Mouse (Mus musculus) brain, embryonic 14.5 days (tissue): ENCODE results near the gene Ppm1n.
A peak's percentile ranks its signal among the peaks of the same experiment; 100 is the strongest.

ENCODE experiments used
- CTCF ChIP-seq: fragments of 200-500 bp; IDR thresholded peaks from 2 replicates; pipeline ENCODE4 v1.5.1; 2012; ENCODE audit warnings: inconsistent platforms, mild to moderate bottlenecking, moderate library complexity, borderline replicate concordance; ENCODE audit not compliant: insufficient read depth, insufficient read length; ENCODE audit errors: extremely low read depth
- POLR2A ChIP-seq: fragments of 200-500 bp; IDR thresholded peaks from 2 replicates; pipeline ENCODE4 v1.6.1; 2012; ENCODE audit warnings: mild to moderate bottlenecking, inconsistent platforms, borderline replicate concordance; ENCODE audit not compliant: poor library complexity, insufficient read depth, insufficient read length, severe bottlenecking; ENCODE audit errors: extremely low read depth

DNA sequence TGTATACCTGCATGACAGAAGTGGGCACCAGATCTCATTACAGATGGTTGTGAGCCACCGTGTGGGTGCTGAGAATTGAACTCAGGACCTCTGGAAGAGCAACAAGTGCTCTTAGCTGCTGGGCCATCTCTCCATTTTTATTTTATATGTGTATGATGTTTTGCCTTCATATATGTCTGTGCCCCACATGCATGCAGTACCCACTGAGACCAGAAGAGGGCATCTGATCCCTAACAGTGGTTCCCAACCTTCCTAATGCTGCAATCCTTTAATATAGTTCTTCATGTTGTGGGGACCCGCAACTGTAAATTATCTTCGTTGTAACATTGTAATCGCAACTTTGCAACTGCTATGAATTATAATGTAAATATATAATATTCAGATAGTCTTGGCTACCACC, 4.9 kb upstream of the Ppm1n start:
- TF ChIP-seq CTCF (peak; percentile 69; the same call in 1 of the 2 replicates), POLR2A (no peak)
